Mouse (Mus musculus): ENCODE results near the gene Lsamp. TPM values are rescaled to one million over a fixed set of nuclear protein-coding genes. Genes with fewer than 3 reads are reported as not detected.

Gene Lsamp
- polyA plus RNA-seq (2012; rRNA removed) = 0.27 and 0.62 TPM in 2 replicates

GRCm38 (mm10) chr16:39984205-39984634 lies at the start of gene Lsamp:
TSS of gene Lsamp (plus strand) at chr16:39984361.

Data from stomach, adult 2 months (tissue).